Mouse (Mus musculus): ENCODE data around the gene Nol6. TPM values are rescaled to one million over a fixed set of nuclear protein-coding genes. Genes with fewer than 3 reads are reported as not detected.

The Nol6 gene
- polyA plus RNA-seq, 1 experiment, result 26.3 TPM

GRCm38 (mm10) chr4:41094361-41094760 is 29.9 kb downstream of the Nol6 start:
- TF ChIP-seq MAX (IDR thresholded peaks at IDR 0.05; ENCODE audit: low read depth) (no peak), E2F4 (IDR thresholded peaks at IDR 0.05; ENCODE audit: insufficient read depth) (no peak), TCF3 (IDR thresholded peaks at IDR 0.05; ENCODE audit: insufficient read length, low read depth) (no peak), SRF (IDR thresholded peaks at IDR 0.05; ENCODE audit: control insufficient read depth, insufficient read length, low read depth) (no peak), POLR2AphosphoS2 (IDR thresholded peaks at IDR 0.05; ENCODE audit: insufficient read length, low read depth) (no peak), MYOD1 (IDR thresholded peaks at IDR 0.05; ENCODE audit: control insufficient read depth in 1 of 3, insufficient read length in 2 of 3, low read depth in 2 of 3) (no peak), CEBPB (IDR thresholded peaks at IDR 0.05; ENCODE audit: insufficient read depth, poor library complexity, severe bottlenecking) (no peak), TCF12 (IDR thresholded peaks at IDR 0.05; ENCODE audit: insufficient read depth, poor library complexity, severe bottlenecking) (no peak), POLR2A (IDR thresholded peaks at IDR 0.05; ENCODE audit: insufficient read length, low read depth) (no peak), REST (IDR thresholded peaks at IDR 0.05; ENCODE audit: insufficient read depth, insufficient read length) (no peak), MYOG (IDR thresholded peaks at IDR 0.05; ENCODE audit: control insufficient read depth in 1 of 3, insufficient read depth in 1 of 3, insufficient read length in 2 of 3, low read depth in 2 of 3) (no peak), USF1 (IDR thresholded peaks at IDR 0.05; ENCODE audit: low read depth) (no peak)
- H3K27me3 ChIP-seq (ENCODE audit: control insufficient read depth, insufficient read depth, insufficient read length), result peaks cover 7% of the 10 kb centered on the region
- H3K79me2 ChIP-seq (ENCODE audit: control insufficient read depth, insufficient read depth), result no peaks in the 10 kb centered on the region
- no peak overlapping the region for H3K4me3 ChIP-seq
- H3K4me2 ChIP-seq (ENCODE audit: low read depth), result no peak overlapping the region
- no peak overlapping the region for H3ac ChIP-seq (ENCODE audit: control insufficient read depth, insufficient read length)
- H3K36me3 ChIP-seq (ENCODE audit: control insufficient read depth, insufficient read depth), result no peaks in the 10 kb centered on the region

GRCm38 (mm10) chr4:41092958-41093357 is 31.3 kb downstream of the Nol6 start:
- Histone ChIP-seq H3ac (ENCODE audit: control insufficient read depth, insufficient read length) (no peak overlapping the region), H3K79me2 (ENCODE audit: control insufficient read depth, insufficient read depth) (no peaks in the 10 kb centered on the region), H3K4me3 (no peak overlapping the region), H3K36me3 (ENCODE audit: control insufficient read depth, insufficient read depth) (no peaks in the 10 kb centered on the region), H3K4me2 (ENCODE audit: low read depth) (no peak overlapping the region), H3K27me3 (ENCODE audit: control insufficient read depth, insufficient read depth, insufficient read length) (peaks cover 16% of the 10 kb centered on the region)
- TF ChIP-seq TCF3 (IDR thresholded peaks at IDR 0.05; ENCODE audit: insufficient read length, low read depth) (no peak), MYOG (IDR thresholded peaks at IDR 0.05; ENCODE audit: control insufficient read depth in 1 of 3, insufficient read depth in 1 of 3, insufficient read length in 2 of 3, low read depth in 2 of 3) (no peak), SRF (IDR thresholded peaks at IDR 0.05; ENCODE audit: control insufficient read depth, insufficient read length, low read depth) (no peak), MYOD1 (IDR thresholded peaks at IDR 0.05; ENCODE audit: control insufficient read depth in 1 of 3, insufficient read length in 2 of 3, low read depth in 2 of 3) (no peak)

GRCm38 (mm10) chr4:41091391-41091790 is 32.9 kb downstream of the Nol6 start:
- no peak for TF ChIP-seq CEBPB (IDR thresholded peaks at IDR 0.05; ENCODE audit: insufficient read depth, poor library complexity, severe bottlenecking)
- TF ChIP-seq MYOD1 (IDR thresholded peaks at IDR 0.05; ENCODE audit: control insufficient read depth in 1 of 3, insufficient read length in 2 of 3, low read depth in 2 of 3), result no peak
- TF ChIP-seq MAX (IDR thresholded peaks at IDR 0.05; ENCODE audit: low read depth), result no peak
- no peak for TF ChIP-seq POLR2A (IDR thresholded peaks at IDR 0.05; ENCODE audit: insufficient read length, low read depth)
- TF ChIP-seq TCF12 (IDR thresholded peaks at IDR 0.05; ENCODE audit: insufficient read depth, poor library complexity, severe bottlenecking), result no peak
- no peak for TF ChIP-seq USF1 (IDR thresholded peaks at IDR 0.05; ENCODE audit: low read depth)
- TF ChIP-seq E2F4 (IDR thresholded peaks at IDR 0.05; ENCODE audit: insufficient read depth), result no peak
- no peak for TF ChIP-seq SRF (IDR thresholded peaks at IDR 0.05; ENCODE audit: control insufficient read depth, insufficient read length, low read depth)
- no peak for TF ChIP-seq REST (IDR thresholded peaks at IDR 0.05; ENCODE audit: insufficient read depth, insufficient read length)
- no peak for TF ChIP-seq TCF3 (IDR thresholded peaks at IDR 0.05; ENCODE audit: insufficient read length, low read depth)

GRCm38 (mm10) chr4:41089705-41090104 is 34.5 kb downstream of the Nol6 start:
- TF ChIP-seq POLR2AphosphoS2 (IDR thresholded peaks at IDR 0.05; ENCODE audit: insufficient read length, low read depth), result no peak
- no peak for TF ChIP-seq E2F4 (IDR thresholded peaks at IDR 0.05; ENCODE audit: insufficient read depth)
- no peak for TF ChIP-seq TCF12 (IDR thresholded peaks at IDR 0.05; ENCODE audit: insufficient read depth, poor library complexity, severe bottlenecking)
- no peak for TF ChIP-seq REST (IDR thresholded peaks at IDR 0.05; ENCODE audit: insufficient read depth, insufficient read length)
- TF ChIP-seq SRF (IDR thresholded peaks at IDR 0.05; ENCODE audit: control insufficient read depth, insufficient read length, low read depth), result no peak
- TF ChIP-seq USF1 (IDR thresholded peaks at IDR 0.05; ENCODE audit: low read depth), result no peak
- Histone ChIP-seq H3ac (ENCODE audit: control insufficient read depth, insufficient read length) (no peak overlapping the region), H3K27me3 (ENCODE audit: control insufficient read depth, insufficient read depth, insufficient read length) (peaks cover 22% of the 10 kb centered on the region), H3K4me2 (ENCODE audit: low read depth) (no peak overlapping the region), H3K36me3 (ENCODE audit: control insufficient read depth, insufficient read depth) (no peaks in the 10 kb centered on the region), H3K4me3 (no peak overlapping the region), H3K79me2 (ENCODE audit: control insufficient read depth, insufficient read depth) (no peaks in the 10 kb centered on the region)

More at GRCm38 (mm10) chr4:41091391-41091790, 32.9 kb downstream of the Nol6 start:
- Histone ChIP-seq H3K27me3 (ENCODE audit: control insufficient read depth, insufficient read depth, insufficient read length) (peaks cover 20% of the 10 kb centered on the region), H3K79me2 (ENCODE audit: control insufficient read depth, insufficient read depth) (no peaks in the 10 kb centered on the region), H3K4me2 (ENCODE audit: low read depth) (no peak overlapping the region), H3K4me3 (no peak overlapping the region), H3ac (ENCODE audit: control insufficient read depth, insufficient read length) (no peak overlapping the region), H3K36me3 (ENCODE audit: control insufficient read depth, insufficient read depth) (no peaks in the 10 kb centered on the region)

- Histone ChIP-seq H3K79me2 (ENCODE audit: control insufficient read depth, insufficient read depth) (no peaks in the 10 kb centered on the region), H3K36me3 (ENCODE audit: control insufficient read depth, insufficient read depth) (no peaks in the 10 kb centered on the region), H3ac (ENCODE audit: control insufficient read depth, insufficient read length) (no peak overlapping the region), H3K4me2 (ENCODE audit: low read depth) (no peak overlapping the region), H3K4me3 (no peak overlapping the region), H3K27me3 (ENCODE audit: control insufficient read depth, insufficient read depth, insufficient read length) (peaks cover 22% of the 10 kb centered on the region)
- no peak for TF ChIP-seq POLR2AphosphoS2 (IDR thresholded peaks at IDR 0.05; ENCODE audit: insufficient read length, low read depth)
- TF ChIP-seq MYOD1 (IDR thresholded peaks at IDR 0.05; ENCODE audit: control insufficient read depth in 1 of 3, insufficient read length in 2 of 3, low read depth in 2 of 3), result no peak
These were observed 35.1 kb downstream of the Nol6 start for GRCm38 (mm10) chr4:41089189-41089588.
